Mouse (Mus musculus): ENCODE data around the gene Plppr1.

Gene Plppr1

GRCm38 (mm10) chr4:49118842-49119241, 59.8 kb downstream of the Plppr1 start:
- WGBS, result 88% methylated on average over 2 of the region's 2 CpGs

- WGBS, result 59% methylated on average over 4 of the region's 4 CpGs
Observed at GRCm38 (mm10) chr4:49144798-49145197, 85.7 kb downstream of the Plppr1 start.

DNA sequence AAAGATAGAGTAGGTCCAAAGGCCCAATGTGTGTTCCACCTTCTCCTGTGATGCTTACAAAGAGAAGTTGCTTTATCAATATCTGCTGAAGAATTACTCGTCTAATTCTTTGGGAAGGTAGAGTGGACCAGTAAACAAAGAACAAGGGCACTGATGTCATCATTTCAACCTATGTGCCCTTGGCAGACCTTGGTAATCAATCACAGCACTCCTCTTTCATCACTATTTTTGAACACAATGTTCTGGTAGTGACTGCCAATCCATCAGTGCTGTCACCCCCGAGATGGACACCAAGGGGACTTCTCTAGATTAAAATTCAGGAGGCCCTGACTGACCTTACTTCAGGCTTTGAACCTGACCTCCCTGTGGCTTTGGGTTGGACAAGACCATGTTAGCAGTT, 89.7 kb downstream of the Plppr1 start:
- 70% methylated on average over 2 of the region's 2 CpGs for WGBS

DNA sequence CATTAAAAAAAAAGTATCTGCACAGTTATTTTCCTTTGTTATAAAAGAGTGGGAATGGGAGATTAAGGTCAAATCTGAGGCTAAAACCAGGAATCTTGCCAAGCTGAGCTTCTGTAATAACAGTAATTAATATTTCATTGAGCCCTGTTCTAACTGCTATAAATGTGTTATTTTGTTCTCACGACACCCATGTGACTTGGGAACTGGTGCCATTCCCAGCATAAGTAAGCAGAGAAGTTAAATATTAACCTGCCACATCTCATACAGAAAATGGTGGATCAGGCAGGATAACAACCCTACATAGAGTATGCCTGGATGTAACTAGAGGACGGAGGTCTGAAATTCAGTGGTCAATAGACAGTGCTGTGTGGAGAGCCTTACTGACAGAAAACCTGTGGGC, 90.2 kb downstream of the Plppr1 start:
- 91% methylated on average over 2 of the region's 2 CpGs for WGBS

DNA sequence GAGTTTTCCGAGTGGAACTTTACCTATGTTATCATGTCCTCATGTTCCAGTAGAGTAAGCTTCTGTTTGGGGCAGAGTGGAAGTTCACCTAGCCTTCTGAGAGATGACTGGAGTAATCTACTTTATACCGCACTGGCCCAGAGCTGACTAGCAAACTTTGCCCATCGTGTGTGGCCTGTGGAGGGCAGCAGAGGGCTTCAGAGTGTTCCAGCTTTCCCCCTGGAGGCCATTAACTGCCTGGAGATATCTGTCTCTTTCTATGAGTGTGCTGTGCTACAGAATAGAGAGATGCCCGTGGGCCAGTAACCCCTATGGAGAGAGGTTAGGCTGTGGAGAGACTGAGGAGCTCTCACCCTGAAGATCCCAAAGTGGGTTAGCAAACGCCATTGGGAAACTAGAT, 94.8 kb downstream of the Plppr1 start:
- 53% methylated on average over 5 of the region's 5 CpGs for WGBS

GRCm38 (mm10) chr4:49156781-49157180, 97.7 kb downstream of the Plppr1 start:
- WGBS, result 70% methylated on average over 1 of the region's 1 CpGs

GRCm38 (mm10) chr4:49163285-49163684, 104.2 kb downstream of the Plppr1 start:
- 89% methylated on average over 3 of the region's 3 CpGs for WGBS

DNA sequence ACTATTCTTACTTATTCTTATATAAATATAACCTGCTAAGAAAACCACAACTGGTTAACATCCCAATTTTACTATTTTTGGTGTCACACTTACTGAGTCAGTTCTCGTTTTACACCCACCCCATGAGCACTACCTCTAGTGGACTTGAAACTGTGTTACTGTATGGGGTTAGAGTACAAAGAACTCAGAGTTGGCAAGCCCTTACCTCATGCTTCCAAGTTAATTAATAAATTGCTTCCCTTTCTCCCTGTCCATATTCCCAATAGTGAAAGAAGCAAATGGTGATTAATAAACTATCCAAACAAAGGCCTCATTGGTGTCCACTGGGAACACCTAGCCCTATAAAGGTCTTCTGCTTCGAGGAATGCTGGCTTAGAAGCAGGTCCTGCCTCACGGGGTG, 107.3 kb downstream of the Plppr1 start:
- 61% methylated on average over 3 of the region's 3 CpGs for WGBS

DNA sequence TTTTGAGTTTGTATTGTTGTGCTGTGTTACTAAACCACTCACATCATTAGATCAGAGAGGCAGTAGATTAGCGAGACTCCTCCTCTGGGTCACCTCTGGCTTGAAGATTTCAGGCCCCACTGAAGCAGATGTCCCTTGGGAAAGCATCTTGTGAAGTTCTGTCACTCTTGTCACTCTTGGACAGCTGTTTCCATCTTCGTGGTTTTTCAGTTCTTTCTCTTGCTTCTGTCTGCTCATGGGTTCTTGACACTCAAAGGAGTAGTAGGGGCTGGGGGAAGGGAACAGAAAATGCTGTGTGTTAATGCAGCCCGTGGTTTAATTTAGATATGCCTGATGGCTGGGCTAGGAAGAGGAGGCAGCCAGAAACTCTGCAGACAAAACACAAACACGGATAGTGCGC, 108.0 kb downstream of the Plppr1 start:
- 73% methylated on average over 5 of the region's 5 CpGs for WGBS

DNA sequence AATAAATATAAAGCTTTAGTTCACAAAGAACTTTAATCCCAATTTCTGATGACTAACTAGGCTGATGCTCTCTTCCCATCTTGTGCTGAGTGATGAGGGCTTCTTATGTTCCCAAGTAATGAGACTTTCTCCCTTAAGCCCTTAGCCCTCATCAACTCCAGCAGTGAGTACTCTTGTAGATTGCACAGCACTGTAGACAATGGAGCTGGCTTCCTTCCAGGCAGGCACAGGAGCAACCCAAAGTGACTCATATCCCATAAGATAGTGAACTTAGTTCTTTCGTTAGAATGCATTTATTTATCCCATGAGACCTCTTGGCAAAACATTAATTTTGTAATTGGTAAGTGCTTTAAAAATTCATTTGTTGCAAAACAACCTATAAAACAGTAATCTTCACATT, 110.4 kb downstream of the Plppr1 start:
- WGBS, result 26% methylated on average over 1 of the region's 1 CpGs

DNA sequence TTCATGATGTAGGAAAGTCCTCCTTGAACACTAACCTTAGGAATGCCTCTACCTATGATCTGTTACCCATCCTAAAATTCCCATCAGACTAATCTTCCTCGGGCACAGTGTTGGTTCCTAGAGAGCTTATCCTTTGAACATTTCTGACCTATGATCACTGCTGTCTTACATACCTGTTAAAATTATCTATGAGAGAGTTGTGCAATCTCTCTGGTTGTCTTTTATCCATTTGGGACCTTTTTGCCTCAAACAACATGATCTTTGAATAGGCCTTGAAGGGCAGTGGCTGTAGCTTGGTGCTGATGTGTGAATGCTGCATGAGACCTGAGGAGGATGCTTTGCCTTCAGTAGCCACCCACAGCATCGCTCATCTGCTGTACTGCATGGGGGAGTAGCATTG, 119.0 kb downstream of the Plppr1 start:
- 81% methylated on average over 2 of the region's 2 CpGs for WGBS

DNA sequence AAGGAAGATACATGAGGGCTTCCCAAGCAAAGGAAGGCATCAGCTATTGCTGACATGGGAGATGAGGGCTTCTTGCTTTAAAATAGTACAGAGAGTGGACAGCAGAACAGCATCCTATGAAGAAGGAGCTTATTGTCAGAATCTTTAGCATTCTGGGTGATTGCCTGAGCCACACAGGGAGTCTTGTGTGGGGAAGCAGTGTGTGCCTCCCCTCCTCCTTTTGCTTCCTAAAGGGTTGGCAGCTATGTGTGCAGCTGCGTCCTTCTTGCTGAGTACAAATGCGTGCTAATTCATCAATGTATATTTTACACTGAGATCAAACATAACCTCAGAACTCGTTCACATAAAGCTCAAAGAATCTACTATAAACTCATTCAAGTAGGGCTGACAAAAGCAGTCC, 119.8 kb downstream of the Plppr1 start:
- 61% methylated on average over 3 of the region's 3 CpGs for WGBS

- WGBS, result 62% methylated on average over 2 of the region's 2 CpGs
Observed at GRCm38 (mm10) chr4:49179471-49180181, 120.6 kb downstream of the Plppr1 start.

DNA sequence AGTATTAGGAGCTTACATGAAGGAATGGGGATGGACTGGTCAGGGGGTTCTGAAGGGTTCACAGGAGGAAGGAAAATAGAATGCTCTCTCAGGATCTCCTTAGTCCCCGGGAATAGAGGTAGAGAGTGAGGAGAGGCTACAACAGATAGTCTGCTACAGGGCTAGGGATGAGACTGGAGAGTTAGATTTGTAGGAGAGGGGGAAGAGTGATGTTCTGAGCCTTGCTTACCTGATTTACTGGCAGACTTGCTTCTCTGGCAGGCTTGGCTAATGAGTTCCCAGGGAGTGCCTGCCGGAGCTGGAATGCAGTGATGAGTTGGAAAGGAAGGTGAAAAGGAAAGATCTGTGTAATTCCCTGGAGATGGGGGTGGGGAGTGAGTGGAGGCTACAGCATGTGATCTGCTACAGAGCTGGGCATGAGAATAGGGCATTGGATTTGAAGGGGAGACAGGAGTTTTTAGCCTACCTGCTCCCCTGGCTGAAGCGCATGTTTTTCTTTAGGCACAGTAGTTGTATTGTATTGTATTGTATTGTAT, 131.0 kb downstream of the Plppr1 start:
- 73% methylated on average over 3 of the region's 3 CpGs for WGBS

GRCm38 (mm10) chr4:49197125-49197747, 138.2 kb downstream of the Plppr1 start:
- 77% methylated on average over 8 of the region's 8 CpGs for WGBS

- 68% methylated on average over 1 of the region's 1 CpGs for WGBS
Observed at GRCm38 (mm10) chr4:49210457-49210856, 151.4 kb downstream of the Plppr1 start.

GRCm38 (mm10) chr4:49211582-49211981, 152.5 kb downstream of the Plppr1 start:
- WGBS, result 22% methylated on average over 5 of the region's 5 CpGs

DNA sequence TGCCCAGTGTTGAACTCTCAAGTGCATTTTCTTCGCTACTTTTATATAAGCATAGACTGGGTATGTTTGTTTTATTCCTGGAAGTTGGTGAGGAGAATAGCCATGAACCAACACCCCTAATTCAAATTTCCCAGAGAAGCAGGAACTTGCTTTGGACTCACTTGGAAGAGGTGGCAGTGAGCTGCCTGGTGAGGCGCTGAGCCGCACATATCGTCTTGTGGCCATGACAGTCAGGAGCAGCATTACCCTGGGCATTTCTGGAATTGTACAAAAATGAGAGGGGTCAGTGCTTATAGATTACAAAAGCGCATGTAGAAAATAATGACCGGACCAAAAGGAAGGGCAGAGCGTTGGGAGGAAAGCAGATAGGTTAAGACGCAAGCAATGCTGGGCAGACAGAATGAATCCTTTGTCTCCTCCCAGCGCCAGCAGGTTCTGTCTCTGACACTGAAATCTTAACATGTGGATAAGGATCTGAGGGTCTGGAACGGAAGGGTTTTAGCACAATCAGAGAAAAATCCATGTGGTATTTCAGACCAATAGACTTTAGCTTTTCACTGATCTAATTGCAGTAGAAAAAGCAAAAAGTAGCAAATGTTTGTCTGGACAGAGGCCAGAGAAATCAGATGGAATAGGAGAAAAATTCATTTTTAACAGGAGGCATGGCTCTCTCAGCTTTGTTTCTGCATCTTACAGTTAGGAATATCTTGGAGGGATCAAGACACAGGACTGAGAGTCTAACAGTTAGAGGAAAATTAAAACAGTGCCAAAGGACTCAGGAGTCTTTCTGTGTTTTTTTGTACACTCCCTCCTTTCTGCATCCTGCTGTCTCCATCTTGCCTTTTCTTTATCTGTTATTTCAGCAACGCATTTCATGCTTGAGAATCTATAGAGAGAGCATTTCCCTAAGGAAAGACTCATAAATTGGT, 153.8 kb downstream of the Plppr1 start:
- WGBS, result 43% methylated on average over 11 of the region's 11 CpGs

DNA sequence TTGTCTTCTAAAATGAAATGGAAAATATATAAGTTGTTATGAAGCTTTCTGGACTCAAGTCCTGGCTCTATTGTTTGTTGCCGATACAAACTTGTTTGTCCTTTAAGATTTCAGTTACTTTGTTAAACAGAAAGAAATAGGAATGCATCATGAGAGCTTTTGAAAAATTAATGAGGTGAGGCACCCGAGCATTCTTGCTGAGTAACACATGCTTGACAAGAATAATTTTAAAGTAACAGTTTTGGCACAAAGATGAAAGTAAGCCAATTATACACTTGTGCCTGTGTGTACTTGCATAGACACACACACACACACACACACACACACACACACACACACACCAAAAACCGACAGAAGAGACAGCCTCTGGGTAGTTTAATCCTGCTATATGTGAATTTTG, 155.3 kb downstream of the Plppr1 start:
- WGBS, result 62% methylated on average over 3 of the region's 3 CpGs

- WGBS, result 64% methylated on average over 6 of the region's 6 CpGs
Observed at GRCm38 (mm10) chr4:49223501-49223900, 164.4 kb downstream of the Plppr1 start.

DNA sequence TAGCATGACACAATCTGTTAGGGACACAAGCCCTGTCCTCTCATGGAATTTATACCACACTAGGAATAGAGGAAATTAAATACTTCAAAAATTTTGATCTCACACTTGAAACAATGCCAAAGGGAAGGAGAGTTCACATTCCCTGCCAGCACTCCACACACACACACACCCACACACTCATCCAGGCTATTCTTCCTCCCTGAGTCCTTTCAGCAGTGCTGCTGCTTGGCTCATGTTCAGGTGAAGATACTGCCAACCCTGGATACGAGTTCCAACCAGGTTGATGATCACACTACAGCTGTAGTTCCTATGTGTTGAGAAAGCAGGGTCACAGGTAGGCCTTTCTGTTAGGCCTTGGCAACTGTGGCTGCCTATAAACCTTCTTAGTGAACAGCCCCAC, 165.9 kb downstream of the Plppr1 start:
- 40% methylated on average over 1 of the region's 1 CpGs for WGBS

All from cerebral cortex, adult 2 months (tissue).